Mouse (Mus musculus): ENCODE results near the gene Ccdc124.
"Not testable (repeated sequence)": the region's sequence is repeated elsewhere in the genome, so short reads cannot be mapped to it uniquely, and the experiment has no call there.

Gene Ccdc124

GRCm38 (mm10) chr8:70843941-70844340, 29.8 kb downstream of the Ccdc124 start:
- DNase-seq = no peak

GRCm38 (mm10) chr8:70843214-70843773, 30.4 kb downstream of the Ccdc124 start:
- no peak for DNase-seq

- DNase-seq = no peak
Measured at GRCm38 (mm10) chr8:70842484-70842883, 31.3 kb downstream of the Ccdc124 start.

- peak; percentile 83 for DNase-seq
Measured at GRCm38 (mm10) chr8:70841147-70842072, 32.3 kb downstream of the Ccdc124 start.

- DNase-seq = no peak
Measured at GRCm38 (mm10) chr8:70840590-70840989, 33.1 kb downstream of the Ccdc124 start.

GRCm38 (mm10) chr8:70839408-70840351, 34.1 kb downstream of the Ccdc124 start, which contains the start of gene Arrdc2:
Arrdc2 (minus strand) TSS chr8:70839720.
- peak; percentile 100 for DNase-seq

- no peak for DNase-seq
Measured at GRCm38 (mm10) chr8:70838654-70839407, 34.9 kb downstream of the Ccdc124 start.

- no peak for DNase-seq
Measured at GRCm38 (mm10) chr8:70836666-70837065, 37.1 kb downstream of the Ccdc124 start.

- DNase-seq = no peak
Measured at GRCm38 (mm10) chr8:70834071-70834470, 39.7 kb downstream of the Ccdc124 start.

- peak; percentile 75 for DNase-seq
Measured at GRCm38 (mm10) chr8:70833520-70833919, 40.2 kb downstream of the Ccdc124 start.

- DNase-seq = no peak
Measured at GRCm38 (mm10) chr8:70833018-70833482, 40.7 kb downstream of the Ccdc124 start.

- no peak for DNase-seq
Measured at GRCm38 (mm10) chr8:70832371-70832770, 41.4 kb downstream of the Ccdc124 start.

GRCm38 (mm10) chr8:70831517-70831916, 42.2 kb downstream of the Ccdc124 start:
- DNase-seq = no peak

GRCm38 (mm10) chr8:70827796-70828195, 45.9 kb downstream of the Ccdc124 start:
- DNase-seq = no peak

GRCm38 (mm10) chr8:70827010-70827409, 46.7 kb downstream of the Ccdc124 start:
- DNase-seq = no peak

GRCm38 (mm10) chr8:70825816-70826215, 47.9 kb downstream of the Ccdc124 start:
- no peak for DNase-seq

- no peak for DNase-seq
Measured at GRCm38 (mm10) chr8:70823802-70824201, 49.9 kb downstream of the Ccdc124 start.

- not testable (repeated sequence) for DNase-seq
Measured at GRCm38 (mm10) chr8:70822594-70822993, 51.1 kb downstream of the Ccdc124 start.

- no peak for DNase-seq
Measured at GRCm38 (mm10) chr8:70821992-70822391, 51.7 kb downstream of the Ccdc124 start.

- DNase-seq = no peak
Measured at GRCm38 (mm10) chr8:70821399-70821962, 52.3 kb downstream of the Ccdc124 start.

- DNase-seq = peak; percentile 81
Measured at GRCm38 (mm10) chr8:70820101-70820935, 53.4 kb downstream of the Ccdc124 start.
